Mouse (Mus musculus) embryonic facial prominence, embryonic 15.5 days (tissue): ENCODE data around the gene Asb15. TPM values are rescaled to one million over a fixed set of nuclear protein-coding genes. Genes with fewer than 3 reads are reported as not detected.

Experiments used
- ATAC-seq: fragments of 200-750 bp; cut with Nextera tagmentation; 2 replicates; pipeline ENCODE4 v1.8.0; 2017; ENCODE audit warnings: low read depth, moderate TSS enrichment; ENCODE audit not compliant: insufficient number of reproducible peaks, low FRiP score, low TSS enrichment
- H3K27ac ChIP-seq: fragments of 300-500 bp; sonication (generic); replicated peaks from 2 replicates; pipeline ENCODE4 v1.5.1; 2015; ENCODE audit warnings: mild to moderate bottlenecking, inconsistent platforms
- H3K27me3 ChIP-seq: fragments of 300-500 bp; sonication (generic); 2 replicates; pipeline ENCODE4 v1.6.1; 2015; ENCODE audit warnings: inconsistent platforms
- H3K36me3 ChIP-seq: fragments of 300-500 bp; sonication (generic); 2 replicates; pipeline ENCODE4 v1.6.1; 2015; ENCODE audit warnings: mild to moderate bottlenecking, inconsistent platforms
- H3K4me1 ChIP-seq: fragments of 300-500 bp; sonication (generic); 2 replicates; pipeline ENCODE4 v1.6.1; 2015; ENCODE audit warnings: inconsistent platforms
- H3K4me2 ChIP-seq: fragments of 300-500 bp; sonication (generic); replicated peaks from 2 replicates; pipeline ENCODE4 v1.6.1; 2015; ENCODE audit warnings: mild to moderate bottlenecking, inconsistent platforms
- H3K4me3 ChIP-seq: fragments of 300-500 bp; sonication (generic); replicated peaks from 2 replicates; pipeline ENCODE4 v1.5.1; 2015; ENCODE audit warnings: mild to moderate bottlenecking, inconsistent platforms
- H3K9ac ChIP-seq: fragments of 300-500 bp; sonication (generic); 2 replicates; pipeline ENCODE4 v1.6.1; 2015; ENCODE audit warnings: inconsistent platforms
- H3K9me3 ChIP-seq: fragments of 300-500 bp; sonication (generic); replicated peaks from 2 replicates; pipeline ENCODE4 v1.6.1; 2016; ENCODE audit warnings: inconsistent platforms
- WGBS: fragments of 180-500 bp; shearing (Covaris S2); methylation state at CpG from one replicate; pipeline ENCODE4 v1.1.7; 2015; 5-methylcytosine and 5-hydroxymethylcytosine counted together
- polyA plus RNA-seq: library from polyadenylated mRNA; unstranded; fragments of >200 nt; fragmentation: Nextera tagmentation; extraction: Ambion mirVana; gene quantifications from 2 replicates; pipeline ENCODE4 v1.2.1, GENCODE M21; 2015

Gene Asb15
- polyA plus RNA-seq, 1 experiment from 2014 or later: not detected

DNA sequence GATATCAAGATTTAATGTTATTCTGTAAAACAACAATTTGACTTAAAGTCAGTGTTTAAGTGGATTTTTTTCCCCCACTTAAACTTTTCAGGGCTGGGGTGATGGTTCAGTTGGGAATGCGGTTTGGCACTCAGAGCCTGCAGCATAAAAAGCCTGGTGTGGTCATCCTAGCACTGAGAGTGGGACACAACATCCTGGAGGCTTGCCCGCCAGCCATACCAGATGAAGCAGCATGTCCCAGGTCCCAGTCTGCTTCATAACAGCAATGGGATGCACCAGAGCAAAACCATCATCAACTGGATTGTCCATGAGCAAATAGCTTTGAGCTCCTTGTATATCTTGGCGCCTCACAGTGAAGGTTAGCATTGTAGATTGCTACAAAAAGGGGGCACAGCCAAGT is 80.7 kb downstream of the Asb15 start:
- H3K27ac ChIP-seq: no peak overlapping the region
- H3K36me3 ChIP-seq: 0 out of 2 replicates have a peak, but pooled peaks cover 7% of the 10 kb centered on the region
- H3K4me1 ChIP-seq: no peaks in the 10 kb centered on the region
- no peak for ATAC-seq
- H3K4me2 ChIP-seq: no peak overlapping the region
- 91% methylated on average over 3 of the region's 3 CpGs for WGBS
- no peak overlapping the region for H3K9ac ChIP-seq
- H3K27me3 ChIP-seq: no peaks in the 10 kb centered on the region
- no peak overlapping the region for H3K4me3 ChIP-seq
- H3K9me3 ChIP-seq: no peaks in the 10 kb centered on the region

DNA sequence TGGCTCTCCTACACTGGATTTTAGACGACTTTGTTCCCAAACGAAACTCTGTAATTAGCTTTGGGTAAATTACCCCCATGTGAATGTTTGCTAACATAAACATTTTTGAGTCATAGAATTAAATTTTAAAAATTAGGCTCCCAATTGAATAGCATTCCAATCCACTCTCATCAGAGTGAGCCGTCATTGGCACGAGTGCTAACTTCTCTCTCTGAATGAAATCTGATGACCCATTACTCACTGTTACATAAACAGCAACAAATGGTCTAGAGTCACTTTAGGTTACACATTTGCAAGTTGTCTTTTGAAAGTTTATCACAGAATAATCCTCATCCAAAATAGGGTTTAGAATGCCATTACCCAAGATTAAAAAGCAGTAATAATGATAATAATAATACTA is 81.6 kb downstream of the Asb15 start:
- H3K27ac ChIP-seq: no peak overlapping the region
- H3K4me1 ChIP-seq: no peaks in the 10 kb centered on the region
- no peaks in the 10 kb centered on the region for H3K27me3 ChIP-seq
- H3K4me3 ChIP-seq: no peak overlapping the region
- no peaks in the 10 kb centered on the region for H3K9me3 ChIP-seq
- H3K36me3 ChIP-seq: 0 out of 2 replicates have a peak, but pooled peaks cover 7% of the 10 kb centered on the region
- H3K4me2 ChIP-seq: no peak overlapping the region
- no peak for ATAC-seq
- no peak overlapping the region for H3K9ac ChIP-seq
- 44% methylated on average over 4 of the region's 4 CpGs for WGBS

DNA sequence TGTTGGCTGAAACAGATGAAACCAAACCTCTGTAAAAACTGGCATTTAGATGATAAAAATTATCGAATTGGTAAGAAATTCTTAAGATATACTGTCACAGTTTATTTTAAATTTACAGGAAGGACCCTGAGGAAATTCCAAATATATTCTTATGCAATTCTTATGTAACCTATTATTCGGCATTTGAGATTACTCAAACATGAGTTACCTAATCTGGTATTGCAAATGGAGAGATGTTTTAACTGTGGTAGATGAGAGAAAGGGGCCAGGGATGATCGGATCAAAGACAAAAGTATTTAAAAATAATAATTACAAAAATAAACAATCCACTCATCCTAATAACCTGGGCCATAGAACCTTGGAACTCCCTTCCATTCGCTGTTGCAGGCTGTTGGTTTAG is 82.4 kb downstream of the Asb15 start:
- H3K4me1 ChIP-seq: no peaks in the 10 kb centered on the region
- H3K4me2 ChIP-seq: no peak overlapping the region
- H3K27ac ChIP-seq: no peak overlapping the region
- no peak overlapping the region for H3K4me3 ChIP-seq
- 88% methylated on average over 4 of the region's 4 CpGs for WGBS
- no peak overlapping the region for H3K9ac ChIP-seq
- H3K36me3 ChIP-seq: peaks cover 12% of the 10 kb centered on the region
- H3K27me3 ChIP-seq: no peaks in the 10 kb centered on the region
- no peaks in the 10 kb centered on the region for H3K9me3 ChIP-seq
- no peak for ATAC-seq

DNA sequence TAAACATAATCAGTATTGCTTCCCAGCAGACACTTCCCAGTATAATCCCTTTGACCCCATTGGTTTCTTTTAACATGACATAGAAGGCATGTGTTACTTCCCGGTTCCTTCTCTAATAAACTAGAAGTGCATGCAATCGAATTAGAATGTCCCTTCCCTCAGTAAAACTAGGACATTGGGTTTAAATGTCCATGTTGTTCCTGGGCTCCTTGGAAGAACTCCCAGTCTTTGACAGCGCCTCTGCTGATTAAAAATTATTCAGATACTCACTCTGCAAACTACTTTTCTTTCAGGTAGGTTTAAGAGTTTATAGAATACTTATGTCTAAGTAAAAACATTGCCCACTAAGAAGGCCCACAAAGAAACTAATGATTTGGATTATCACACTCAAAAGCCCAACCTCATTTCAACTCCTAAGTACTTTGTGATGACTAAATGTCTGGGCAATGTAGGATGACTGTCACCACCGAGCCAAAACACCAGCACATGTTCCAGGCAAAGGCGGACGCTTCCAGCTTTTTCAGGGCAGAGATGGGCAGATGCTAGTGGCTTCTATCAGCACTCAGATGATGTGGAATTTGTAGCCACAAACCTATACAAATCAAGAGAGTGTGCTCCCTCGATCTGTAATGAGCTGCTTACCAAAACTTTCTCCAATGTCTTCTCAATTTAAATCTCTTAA is 84.3 kb downstream of the Asb15 start:
- H3K9me3 ChIP-seq: no peaks in the 10 kb centered on the region
- no peaks in the 10 kb centered on the region for H3K27me3 ChIP-seq
- no peak overlapping the region for H3K4me2 ChIP-seq
- no peak overlapping the region for H3K9ac ChIP-seq
- no peaks in the 10 kb centered on the region for H3K4me1 ChIP-seq
- 88% methylated on average over 7 of the region's 7 CpGs for WGBS
- no peak overlapping the region for H3K4me3 ChIP-seq
- no peak for ATAC-seq
- peaks cover 22% of the 10 kb centered on the region for H3K36me3 ChIP-seq
- H3K27ac ChIP-seq: no peak overlapping the region

DNA sequence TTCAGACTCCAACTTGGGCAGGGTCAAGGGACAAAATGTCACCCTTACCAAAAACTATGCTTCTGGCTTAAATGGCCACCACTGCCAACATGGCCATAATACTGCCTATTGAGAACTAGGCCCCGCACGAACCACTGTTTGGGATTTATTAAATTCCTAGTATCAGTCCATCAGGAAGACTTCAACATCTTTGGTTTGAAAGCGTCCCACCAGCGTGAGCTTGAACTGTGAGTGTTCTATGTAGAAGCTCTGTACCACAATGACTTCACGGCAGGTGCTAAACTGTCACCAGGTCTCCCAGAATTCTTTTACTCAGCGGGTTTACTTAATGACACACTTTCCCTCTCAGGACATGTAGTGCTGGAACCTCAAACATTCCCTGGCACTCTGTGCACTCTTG is 85.4 kb downstream of the Asb15 start:
- H3K4me3 ChIP-seq: no peak overlapping the region
- no peak overlapping the region for H3K27ac ChIP-seq
- no peak overlapping the region for H3K4me2 ChIP-seq
- H3K36me3 ChIP-seq: peaks cover 32% of the 10 kb centered on the region
- WGBS: 97% methylated on average over 6 of the region's 6 CpGs
- no peaks in the 10 kb centered on the region for H3K27me3 ChIP-seq
- H3K9ac ChIP-seq: no peak overlapping the region
- H3K9me3 ChIP-seq: no peaks in the 10 kb centered on the region
- no peak for ATAC-seq
- H3K4me1 ChIP-seq: no peaks in the 10 kb centered on the region

DNA sequence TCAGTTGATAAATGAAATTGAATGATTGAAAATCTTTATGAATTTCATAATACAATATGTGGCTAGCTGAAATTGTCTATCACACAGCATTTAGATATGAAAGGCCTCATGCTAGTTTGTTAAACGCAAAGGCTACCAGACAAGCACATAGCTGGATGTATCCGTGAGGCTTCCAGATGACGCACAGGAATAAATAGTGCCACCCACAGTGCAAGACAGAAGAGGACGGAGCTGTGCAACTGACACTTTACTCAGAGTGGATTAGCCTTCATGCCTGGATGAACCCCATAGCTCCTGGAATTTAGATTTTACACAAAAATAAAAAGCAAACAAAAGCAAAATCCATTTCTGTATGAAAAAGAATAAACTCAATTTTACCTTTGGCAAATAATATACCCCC is 86.0 kb downstream of the Asb15 start:
- H3K4me3 ChIP-seq: no peak overlapping the region
- 81% methylated on average over 4 of the region's 4 CpGs for WGBS
- H3K27ac ChIP-seq: no peak overlapping the region
- no peaks in the 10 kb centered on the region for H3K27me3 ChIP-seq
- no peaks in the 10 kb centered on the region for H3K9me3 ChIP-seq
- no peak overlapping the region for H3K4me2 ChIP-seq
- H3K9ac ChIP-seq: no peak overlapping the region
- no peaks in the 10 kb centered on the region for H3K4me1 ChIP-seq
- H3K36me3 ChIP-seq: peaks cover 32% of the 10 kb centered on the region
- no peak for ATAC-seq

DNA sequence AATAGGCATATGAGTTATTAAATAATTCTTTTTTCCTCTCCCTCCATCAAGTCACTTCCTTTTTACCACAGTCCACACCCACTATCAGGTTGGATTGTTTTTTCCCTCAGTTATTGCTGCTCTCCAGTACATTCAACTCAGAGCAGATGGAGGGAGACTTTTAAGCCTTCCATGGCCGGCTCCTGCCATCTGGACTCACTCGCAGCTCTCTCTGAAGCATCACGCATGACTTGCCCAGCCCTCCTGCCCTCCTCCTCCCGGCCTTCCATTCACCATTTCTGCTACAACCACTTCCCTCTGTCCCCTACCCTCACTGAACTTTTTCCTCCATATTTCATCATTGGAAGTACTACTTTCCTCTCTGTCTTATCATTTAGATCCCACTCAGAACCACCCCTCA is 88.8 kb downstream of the Asb15 start:
- H3K27me3 ChIP-seq: no peaks in the 10 kb centered on the region
- no peak overlapping the region for H3K27ac ChIP-seq
- peaks cover 40% of the 10 kb centered on the region for H3K36me3 ChIP-seq
- 77% methylated on average over 4 of the region's 4 CpGs for WGBS
- H3K4me1 ChIP-seq: no peaks in the 10 kb centered on the region
- no peak for ATAC-seq
- H3K9ac ChIP-seq: no peak overlapping the region
- H3K4me2 ChIP-seq: no peak overlapping the region
- H3K9me3 ChIP-seq: no peaks in the 10 kb centered on the region
- H3K4me3 ChIP-seq: no peak overlapping the region

DNA sequence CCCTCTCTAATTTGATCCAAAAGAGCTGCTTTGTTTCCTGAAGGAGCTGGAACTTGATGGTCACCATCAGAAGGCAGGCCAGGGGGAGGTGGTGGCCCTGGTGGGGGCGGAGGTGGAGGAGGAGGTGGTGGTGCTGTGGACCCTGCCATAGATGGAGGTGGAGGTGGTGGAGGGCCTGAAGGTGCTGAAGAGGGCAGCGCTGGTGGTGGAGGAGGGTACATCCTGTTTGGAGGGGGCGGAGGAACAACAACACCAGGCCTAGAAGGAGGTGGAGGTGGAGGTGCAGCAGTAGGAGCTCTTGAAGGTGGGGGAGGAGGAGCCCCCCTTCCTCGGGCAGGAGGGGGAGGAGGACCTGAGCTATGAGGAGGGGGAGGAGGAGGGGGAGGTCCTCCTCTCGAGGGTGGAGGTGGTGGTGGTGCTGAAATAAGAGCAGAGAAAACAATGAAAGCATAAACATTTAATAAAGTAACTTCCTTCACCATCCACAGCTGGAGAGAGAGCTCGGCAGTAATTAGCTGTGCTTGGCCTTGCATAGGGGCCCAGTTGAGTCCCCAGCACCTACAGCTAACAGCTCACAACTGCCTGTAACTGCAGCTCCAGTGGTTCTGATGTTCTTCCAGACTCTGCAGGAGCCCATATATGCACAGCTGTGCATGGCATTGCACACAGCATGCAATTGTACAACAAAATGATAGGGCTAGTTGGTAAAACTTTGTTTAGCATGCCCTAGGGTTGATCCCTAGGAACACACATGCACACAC is 91.5 kb downstream of the Asb15 start:
- Histone ChIP-seq H3K9ac (no peak overlapping the region), H3K9me3 (no peaks in the 10 kb centered on the region), H3K4me2 (no peak overlapping the region), H3K4me1 (no peaks in the 10 kb centered on the region), H3K27me3 (no peaks in the 10 kb centered on the region), H3K4me3 (no peak overlapping the region), H3K27ac (no peak overlapping the region), H3K36me3 (peaks cover 39% of the 10 kb centered on the region)
- ATAC-seq: no peak
- 70% methylated on average over 6 of the region's 6 CpGs for WGBS

DNA sequence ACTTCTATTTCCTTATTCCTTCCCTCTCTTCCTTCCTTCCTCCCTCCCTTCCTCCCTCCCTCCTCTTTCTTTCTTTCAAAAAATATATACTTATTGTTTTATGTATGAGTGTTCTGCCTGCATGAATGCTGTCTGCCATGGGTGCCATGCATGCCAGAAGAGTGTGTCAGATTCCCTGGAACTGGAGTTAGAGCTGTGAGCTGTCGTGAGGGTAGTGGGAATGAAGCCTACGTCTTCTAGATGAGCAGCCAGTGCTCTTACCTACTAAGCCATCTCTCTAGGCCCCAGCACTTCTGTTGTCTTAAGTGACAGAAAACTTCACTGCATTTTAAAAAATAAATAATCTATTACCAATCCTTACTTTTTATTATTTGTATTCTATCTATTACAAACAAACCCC is 93.0 kb downstream of the Asb15 start:
- no peak overlapping the region for H3K27ac ChIP-seq
- 78% methylated on average over 2 of the region's 2 CpGs for WGBS
- H3K36me3 ChIP-seq: peaks cover 38% of the 10 kb centered on the region
- H3K4me1 ChIP-seq: no peaks in the 10 kb centered on the region
- no peak overlapping the region for H3K4me3 ChIP-seq
- H3K9me3 ChIP-seq: no peaks in the 10 kb centered on the region
- no peaks in the 10 kb centered on the region for H3K27me3 ChIP-seq
- H3K9ac ChIP-seq: no peak overlapping the region
- no peak overlapping the region for H3K4me2 ChIP-seq
- ATAC-seq: no peak

DNA sequence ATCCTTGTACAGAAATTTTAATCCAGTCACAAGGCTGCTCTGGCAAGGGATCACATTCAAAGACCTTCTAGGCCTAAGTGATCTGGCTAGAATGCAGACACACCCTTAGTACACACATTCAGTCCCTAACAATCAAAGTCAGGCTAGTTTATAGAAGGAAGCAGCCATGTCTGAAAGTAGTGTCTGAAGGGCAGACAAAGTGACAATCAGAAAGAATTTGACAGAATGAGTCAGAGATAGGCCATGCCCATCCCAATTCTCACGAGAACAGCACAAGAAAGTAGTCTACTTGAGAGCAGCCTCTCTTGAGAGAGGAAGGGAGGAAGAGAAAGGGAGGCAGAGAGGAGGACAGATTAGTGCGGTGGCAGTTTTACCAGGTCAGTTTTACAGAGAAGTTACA is 94.2 kb downstream of the Asb15 start:
- H3K36me3 ChIP-seq: peaks cover 35% of the 10 kb centered on the region
- no peaks in the 10 kb centered on the region for H3K9me3 ChIP-seq
- no peaks in the 10 kb centered on the region for H3K27me3 ChIP-seq
- no peak overlapping the region for H3K27ac ChIP-seq
- WGBS: 85% methylated on average over 2 of the region's 2 CpGs
- no peaks in the 10 kb centered on the region for H3K4me1 ChIP-seq
- H3K4me2 ChIP-seq: no peak overlapping the region
- no peak for ATAC-seq
- H3K9ac ChIP-seq: no peak overlapping the region
- H3K4me3 ChIP-seq: no peak overlapping the region
